Mouse (Mus musculus) liver, embryonic 14.5 days (tissue): ENCODE results near the gene Fndc9.

ENCODE experiments used
- CTCF ChIP-seq: IDR thresholded peaks from 2 replicates; pipeline ENCODE4 v1.5.1; 2016; ENCODE audit warnings: antibody characterized with exemption, low read depth, control low read depth
- EP300 ChIP-seq: IDR thresholded peaks from 2 replicates; pipeline ENCODE4 v1.6.1; 2016; ENCODE audit warnings: antibody characterized with exemption, low read depth

GRCm38 (mm10) chr11:46248352-46248751, 13.0 kb downstream of the Fndc9 start:
- TF ChIP-seq CTCF (no peak), EP300 (no peak)
